Mouse (Mus musculus) spleen, adult 2 months (tissue): ENCODE data around the gene Prkab2. TPM values are rescaled to one million over a fixed set of nuclear protein-coding genes. Genes with fewer than 3 reads are reported as not detected.

ENCODE experiments used
- DNase-seq, 2 experiments: peaks; one replicate each; pipeline versions ENCODE4 v3.0.0 to v3.0.0-alpha.2; 2012 to 2021; ENCODE audit warnings: low spot score in 2 of 2, low read depth in 1 of 2
- H3K27ac ChIP-seq: fragments of 200-500 bp; 2 replicates; pipeline ENCODE4 v1.5.1; 2012; ENCODE audit warnings: low read length, inconsistent platforms; ENCODE audit not compliant: insufficient read depth
- H3K27me3 ChIP-seq: fragments of 200-500 bp; 2 replicates; pipeline ENCODE4 v1.6.1; 2012; ENCODE audit warnings: mild to moderate bottlenecking, moderate library complexity, low read length, inconsistent platforms; ENCODE audit not compliant: control insufficient read depth, insufficient read depth
- H3K36me3 ChIP-seq: fragments of 200-500 bp; 2 replicates; pipeline ENCODE4 v1.6.1; 2012; ENCODE audit warnings: mild to moderate bottlenecking, low read length, inconsistent platforms; ENCODE audit not compliant: control insufficient read depth, insufficient read depth
- H3K4me1 ChIP-seq: fragments of 200-500 bp; 2 replicates; pipeline ENCODE4 v1.6.1; 2011; ENCODE audit warnings: inconsistent platforms; ENCODE audit not compliant: control insufficient read depth, insufficient read depth, insufficient read length
- H3K4me3 ChIP-seq: fragments of 200-500 bp; 2 replicates; pipeline ENCODE4 v1.5.1; 2011; ENCODE audit warnings: mild to moderate bottlenecking, inconsistent platforms; ENCODE audit not compliant: insufficient read depth, insufficient read length; ENCODE audit errors: extremely low read depth
- CTCF ChIP-seq: fragments of 200-500 bp; IDR thresholded peaks from 2 replicates; pipeline ENCODE4 v1.5.1; 2011; ENCODE audit warnings: mild to moderate bottlenecking, inconsistent platforms; ENCODE audit not compliant: insufficient read depth, insufficient read length, insufficient replicate concordance; ENCODE audit errors: extremely low read depth
- POLR2A ChIP-seq: fragments of 200-500 bp; IDR thresholded peaks from 2 replicates; pipeline ENCODE4 v1.6.1; 2011; ENCODE audit warnings: low read depth, low read length, inconsistent platforms
- WGBS: fragments of 180-500 bp; shearing (Covaris S2); methylation state at CpG from one replicate; pipeline ENCODE4 v1.1.7; 2018; 5-methylcytosine and 5-hydroxymethylcytosine counted together
- polyA plus RNA-seq: library from polyadenylated mRNA; depleted of rRNA; stranded (reverse); fragments of >200 nt; gene quantifications from 2 replicates; pipeline ENCODE4 v1.2.3, GENCODE M21; 2012

Gene Prkab2
- polyA plus RNA-seq, 1 experiment, result 4.9 TPM

DNA sequence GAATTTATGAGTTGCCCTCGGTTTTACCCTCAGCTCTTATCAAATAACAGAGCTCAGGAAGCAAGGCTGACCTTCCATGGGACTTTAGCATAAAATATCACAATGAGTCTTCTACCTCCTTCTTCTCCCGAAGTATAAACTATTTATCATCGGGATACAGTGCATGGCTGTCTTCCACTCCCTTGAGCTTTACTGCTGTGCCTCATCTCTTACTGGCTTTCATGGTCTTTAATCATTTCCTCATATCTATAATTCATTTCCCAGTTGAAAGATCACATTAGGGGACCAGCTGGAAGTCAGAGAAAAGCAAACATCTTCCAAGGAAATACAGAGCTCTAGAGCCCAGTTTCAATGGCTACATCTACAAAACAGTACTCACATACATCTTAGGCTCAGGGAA lies 9.0 kb upstream of the Prkab2 start:
- no peaks in the 10 kb centered on the region for H3K27me3 ChIP-seq
- no peak for DNase-seq
- WGBS, result 80% methylated on average over 3 of the region's 3 CpGs

DNA sequence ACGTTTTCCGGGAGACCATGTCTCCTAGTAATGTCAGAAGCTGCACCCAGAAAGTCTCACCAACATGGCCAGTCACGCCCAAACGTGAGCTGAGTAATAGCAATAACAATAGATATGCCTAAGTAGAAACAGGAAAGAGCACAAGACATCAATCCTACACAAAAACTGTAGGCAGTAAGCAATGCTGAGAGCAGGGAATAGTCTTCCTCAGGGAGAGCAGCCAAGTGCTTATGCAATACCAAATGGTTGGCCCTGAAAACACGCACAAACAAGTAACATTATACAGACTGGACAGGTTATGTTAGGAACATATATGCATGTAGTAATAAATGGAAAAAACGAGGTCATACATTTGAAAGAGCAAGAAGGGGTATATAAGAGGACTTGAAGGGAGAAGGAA lies 8.5 kb upstream of the Prkab2 start:
- Histone ChIP-seq H3K27ac (no peak overlapping the region), H3K36me3 (no peaks in the 10 kb centered on the region), H3K27me3 (no peaks in the 10 kb centered on the region), H3K4me3 (no peak overlapping the region), H3K4me1 (no peaks in the 10 kb centered on the region)
- no peak for TF ChIP-seq POLR2A
- no peak for TF ChIP-seq CTCF
- no peak for DNase-seq
- 88% methylated on average over 6 of the region's 6 CpGs for WGBS

More for the DNA sequence above, 9.0 kb upstream of the Prkab2 start:
- Histone ChIP-seq H3K4me1 (no peaks in the 10 kb centered on the region), H3K27ac (no peak overlapping the region), H3K36me3 (no peaks in the 10 kb centered on the region), H3K4me3 (no peak overlapping the region)
- no peak for TF ChIP-seq CTCF
- no peak for TF ChIP-seq POLR2A

DNA sequence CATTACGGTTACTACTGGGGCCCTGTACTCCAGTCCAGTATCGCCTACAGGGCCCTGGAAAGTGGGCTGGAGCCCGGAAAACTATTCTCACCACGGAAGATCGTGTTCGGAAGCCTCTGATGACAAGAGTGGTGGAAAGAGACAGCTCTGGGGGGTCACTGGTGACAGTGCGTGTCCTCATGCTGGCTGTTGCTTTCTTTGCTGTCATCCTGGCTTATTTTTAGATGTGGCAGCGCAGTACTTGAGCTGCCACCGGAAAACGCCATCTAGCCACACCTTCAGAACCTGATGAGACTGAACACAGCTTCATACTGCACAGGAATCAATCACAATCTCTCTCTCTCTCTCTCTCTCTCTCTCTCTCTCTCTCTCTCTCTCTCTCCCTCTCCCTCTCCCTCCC lies 6.4 kb upstream of the Prkab2 start:
- WGBS, result 90% methylated on average over 10 of the region's 10 CpGs
- H3K36me3 ChIP-seq, result no peaks in the 10 kb centered on the region

GRCm38 (mm10) chr3:97653781-97654180 lies 4.2 kb upstream of the Prkab2 start:
- WGBS, result 93% methylated on average over 5 of the region's 5 CpGs

More for the DNA sequence above, 6.4 kb upstream of the Prkab2 start:
- no peak overlapping the region for H3K27ac ChIP-seq
- H3K4me1 ChIP-seq, result no peaks in the 10 kb centered on the region
- TF ChIP-seq CTCF (no peak), POLR2A (no peak)
- DNase-seq, result no peak
- H3K4me3 ChIP-seq, result no peak overlapping the region
- H3K27me3 ChIP-seq, result no peaks in the 10 kb centered on the region

GRCm38 (mm10) chr3:97654901-97655300 lies 3.1 kb upstream of the Prkab2 start:
- Histone ChIP-seq H3K4me3 (no peak overlapping the region), H3K27me3 (no peaks in the 10 kb centered on the region), H3K36me3 (no peaks in the 10 kb centered on the region), H3K27ac (no peak overlapping the region), H3K4me1 (0 out of 2 replicates have a peak, but pooled peaks cover 3% of the 10 kb centered on the region)
- WGBS, result 87% methylated on average over 8 of the region's 8 CpGs
- peak; percentile 9; the same call in 1 of the 2 replicates for TF ChIP-seq CTCF
- TF ChIP-seq POLR2A, result no peak
- peak in 1 of 2 experiments; percentile 16 for DNase-seq

More at GRCm38 (mm10) chr3:97653781-97654180, 4.2 kb upstream of the Prkab2 start:
- Histone ChIP-seq H3K27me3 (no peaks in the 10 kb centered on the region), H3K27ac (no peak overlapping the region), H3K36me3 (no peaks in the 10 kb centered on the region), H3K4me3 (no peak overlapping the region), H3K4me1 (0 out of 2 replicates have a peak, but pooled peaks cover 3% of the 10 kb centered on the region)
- TF ChIP-seq POLR2A (no peak), CTCF (no peak)
- DNase-seq, result no peak

DNA sequence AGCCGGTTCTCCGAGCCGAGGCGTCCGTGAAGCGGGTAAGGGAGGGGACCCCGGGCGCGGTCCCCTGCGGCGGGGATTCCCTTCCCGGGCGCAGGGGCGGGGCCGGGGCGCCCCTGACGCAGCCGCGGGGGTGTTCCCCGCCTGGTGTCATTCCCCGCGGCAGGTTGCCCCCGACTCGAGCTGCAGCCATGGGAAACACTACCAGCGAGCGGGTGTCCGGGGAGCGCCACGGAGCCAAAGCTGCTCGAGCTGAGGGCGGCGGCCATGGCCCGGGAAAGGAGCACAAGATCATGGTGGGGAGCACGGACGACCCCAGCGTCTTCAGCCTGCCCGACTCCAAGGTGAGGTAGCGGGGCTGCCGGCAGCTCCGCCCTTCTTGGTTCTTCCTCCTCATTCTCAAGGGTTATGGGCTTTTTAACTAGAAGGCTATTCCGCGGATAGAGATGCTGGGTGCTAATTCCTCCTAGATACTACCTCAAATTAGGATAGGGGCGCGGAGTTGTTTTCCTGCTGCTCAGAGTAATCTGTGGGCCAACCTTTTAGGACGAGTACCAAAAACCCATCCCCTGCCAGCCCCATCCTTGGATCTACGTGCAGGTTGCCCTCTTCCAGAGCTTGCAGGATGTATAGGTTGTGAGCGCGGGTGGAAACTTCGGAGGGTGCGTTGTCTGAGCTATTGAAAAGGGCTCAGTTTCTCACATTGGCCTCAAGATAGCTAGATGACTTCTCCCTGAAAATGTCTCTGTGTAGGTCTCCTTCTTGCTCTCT lies 617 bp downstream of the Prkab2 start:
- no peak for DNase-seq
- Histone ChIP-seq H3K27me3 (no peaks in the 10 kb centered on the region), H3K27ac (peak overlapping the region; percentile 34), H3K4me3 (peak overlapping the region; percentile 86), H3K4me1 (peaks cover 10% of the 10 kb centered on the region), H3K36me3 (peaks cover 5% of the 10 kb centered on the region)
- TF ChIP-seq POLR2A (no peak), CTCF (no peak)
- WGBS, result 2% methylated on average over 50 of the region's 50 CpGs

GRCm38 (mm10) chr3:97659746-97660145 lies 1.8 kb downstream of the Prkab2 start:
- peaks cover 9% of the 10 kb centered on the region for H3K36me3 ChIP-seq
- 91% methylated on average over 7 of the region's 7 CpGs for WGBS
- DNase-seq, result no peak
- peaks cover 10% of the 10 kb centered on the region for H3K4me1 ChIP-seq
- no peak overlapping the region for H3K4me3 ChIP-seq
- TF ChIP-seq CTCF, result no peak
- no peak for TF ChIP-seq POLR2A
- no peak overlapping the region for H3K27ac ChIP-seq
- H3K27me3 ChIP-seq, result no peaks in the 10 kb centered on the region
